Mouse (Mus musculus) cortical plate, adult 2 months (tissue): ENCODE measurements around the gene Borcs6.

Experiments used
- CTCF ChIP-seq: fragments of 200-500 bp; IDR thresholded peaks from 2 replicates; pipeline ENCODE4 v1.5.1; 2011; ENCODE audit warnings: mild to moderate bottlenecking, control low read depth, low read length; ENCODE audit not compliant: insufficient read depth; ENCODE audit errors: extremely low read depth
- POLR2A ChIP-seq: fragments of 200-500 bp; IDR thresholded peaks from 2 replicates; pipeline ENCODE4 v1.6.1; 2011; ENCODE audit warnings: mild to moderate bottlenecking, low read length, control low read depth; ENCODE audit not compliant: insufficient read depth; ENCODE audit errors: extremely low read depth

DNA sequence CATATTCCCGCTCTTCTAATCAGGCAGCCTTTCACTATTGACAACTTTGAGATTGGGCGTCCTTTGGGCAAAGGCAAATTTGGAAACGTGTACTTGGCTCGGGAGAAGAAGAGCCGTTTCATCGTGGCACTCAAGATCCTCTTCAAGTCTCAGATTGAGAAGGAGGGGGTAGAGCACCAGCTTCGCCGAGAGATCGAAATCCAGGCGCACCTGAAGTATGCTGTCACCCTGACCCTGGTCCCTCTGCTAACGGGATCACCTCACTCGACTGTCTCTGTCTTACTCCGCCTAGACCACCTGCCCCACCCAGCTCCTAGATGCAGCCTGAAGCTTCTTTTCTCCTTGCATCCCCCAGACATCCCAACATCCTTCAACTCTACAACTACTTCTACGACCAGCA, 11.4 kb upstream of the Borcs6 start:
- TF ChIP-seq POLR2A (no peak), CTCF (no peak)
